8 mouse cellular contexts compared by ENCODE assay signal in genomic region chr5:96998566-96998907, GRCm38 (mm10). TPM values are rescaled to one million over a fixed set of nuclear protein-coding genes. Genes with fewer than 3 reads are reported as not detected.
DNase-seq lines count a peak whose midpoint lies in the region; ATAC-seq and TF ChIP-seq lines count a peak whose summit lies in the region.

No protein-coding gene starts in this region.

- intact Hi-C loops in heart, postnatal 25 days (cut with DNase I): loop anchor here (5.0 kb wide), 3 partner anchors 76 to 114 kb away; partner anchors contain the start of gene Paqr3

- H3K9ac ChIP-seq in heart, embryonic 13.5 days: peak overlapping the region; percentile 93
- H3K9ac ChIP-seq in ES-E14 (ENCODE audit: insufficient read depth, low read depth, low read length, poor library complexity, severe bottlenecking): no peak overlapping the region
- peak overlapping the region; percentile 74; the same call in 1 of the 2 replicates for H3K9ac ChIP-seq in forebrain, postnatal 0 days

- H3K27ac ChIP-seq in heart, embryonic 13.5 days (replicated peaks): peak overlapping the region; percentile 92; the same call in 1 of the 2 replicates
- H3K27ac ChIP-seq in ES-E14 (ENCODE audit: insufficient read depth, low read depth, low read length, poor library complexity, severe bottlenecking): no peak overlapping the region
- H3K27ac ChIP-seq in forebrain, postnatal 0 days (ENCODE audit: low read depth, low read length): no peak overlapping the region; the same call in 1 of the 2 replicates
- peak overlapping the region; percentile 93; the same call in 1 of the 2 replicates for H3K27ac ChIP-seq in midbrain, embryonic 10.5 days (replicated peaks)

- no peaks in the 10 kb centered on the region for H3K9me3 ChIP-seq in heart, embryonic 13.5 days
- H3K9me3 ChIP-seq in ES-E14 (ENCODE audit: control insufficient read depth, insufficient read depth, low read depth, low read length): no peaks in the 10 kb centered on the region
- H3K9me3 ChIP-seq in forebrain, postnatal 0 days (ENCODE audit: low read length): no peaks in the 10 kb centered on the region
- H3K9me3 ChIP-seq in midbrain, embryonic 10.5 days (replicated peaks): no peaks in the 10 kb centered on the region

- in situ Hi-C loops in ES-E14 (cut with MboI; ENCODE audit: low sequenced_read_pairs in 2 of 2, unreplicated experiment in 2 of 2): no loop called here

- WGBS in heart, embryonic 13.5 days: 10% methylated on average over 6 of the region's 6 CpGs
- WGBS in forebrain, postnatal 0 days: 8% methylated on average over 6 of the region's 6 CpGs
- 21% methylated on average over 6 of the region's 6 CpGs for WGBS in midbrain, embryonic 10.5 days

- no peaks in the 10 kb centered on the region for H3K36me3 ChIP-seq in heart, embryonic 13.5 days
- no peaks in the 10 kb centered on the region for H3K36me3 ChIP-seq in ES-E14 (ENCODE audit: control insufficient read depth, insufficient read depth, low read length, poor library complexity, severe bottlenecking)
- H3K36me3 ChIP-seq in forebrain, postnatal 0 days (ENCODE audit: insufficient read depth): no peaks in the 10 kb centered on the region
- H3K36me3 ChIP-seq in midbrain, embryonic 10.5 days: no peaks in the 10 kb centered on the region

- no peak for DNase-seq in heart, postnatal 25 days (ENCODE audit: low spot score)
- no peak for DNase-seq in ES-E14 (ENCODE audit: low read depth, low spot score)
- no peak for DNase-seq in forebrain, postnatal 0 days
- DNase-seq in midbrain, embryonic 10.5 days (ENCODE audit: low spot score): no peak
- no peak for DNase-seq in spleen, postnatal 4 days (ENCODE audit: low spot score in 2 of 2)
- DNase-seq in adrenal gland, postnatal 10 days: no peak

- peaks cover 46% of the 10 kb centered on the region for H3K4me1 ChIP-seq in heart, embryonic 13.5 days
- H3K4me1 ChIP-seq in ES-E14 (ENCODE audit: control insufficient read depth in 2 of 2, insufficient read depth in 2 of 2, low read length in 2 of 2, poor library complexity in 1 of 2): 0 out of 4 replicates have a peak, but pooled peaks cover 0 to 2% of the 10 kb centered on the region in 2 experiments
- H3K4me1 ChIP-seq in forebrain, postnatal 0 days (ENCODE audit: insufficient read depth): peaks cover 8% of the 10 kb centered on the region
- H3K4me1 ChIP-seq in midbrain, embryonic 10.5 days: peaks cover 31% of the 10 kb centered on the region

- no peak for TF ChIP-seq CTCF in forebrain, postnatal 0 days (IDR thresholded peaks at IDR 0.05; ENCODE audit: low read depth)

- H3K27me3 ChIP-seq in heart, embryonic 13.5 days (replicated peaks): 0 out of 2 replicates have a peak, but pooled peaks cover 4% of the 10 kb centered on the region
- no peaks in the 10 kb centered on the region for H3K27me3 ChIP-seq in forebrain, postnatal 0 days (ENCODE audit: insufficient read depth, low read length)
- H3K27me3 ChIP-seq in midbrain, embryonic 10.5 days (ENCODE audit: low read depth, poor library complexity, severe bottlenecking): peaks cover 6% of the 10 kb centered on the region; the same call in 1 of the 2 replicates

- peak overlapping the region; percentile 90 for H3K4me2 ChIP-seq in heart, embryonic 13.5 days
- H3K4me2 ChIP-seq in forebrain, postnatal 0 days (ENCODE audit: low read depth): peak overlapping the region; percentile 90

- ATAC-seq in heart, embryonic 13.5 days (ENCODE audit: extremely low read depth, insufficient number of reproducible peaks, low FRiP score, low TSS enrichment): no peak
- ATAC-seq in forebrain, postnatal 0 days: no peak
- ATAC-seq in CD4-positive, CD25-positive, alpha-beta regulatory T cell, adult 4 months: no peak

- H3K4me3 ChIP-seq in heart, embryonic 13.5 days: peak overlapping the region; percentile 76
- peak overlapping the region; percentile 68 to 94 for H3K4me3 ChIP-seq in ES-E14 (ENCODE audit: insufficient read depth in 1 of 2, low read depth in 1 of 2, low read length in 2 of 2, poor library complexity in 1 of 2, severe bottlenecking in 1 of 2)
- H3K4me3 ChIP-seq in forebrain, postnatal 0 days (ENCODE audit: low read depth, low read length): peak overlapping the region; percentile 88
- H3K4me3 ChIP-seq in midbrain, embryonic 10.5 days: peak overlapping the region; percentile 93

TF ChIP-seq in ES-E14, 5 proteins besides CTCF, POLR2A, EP300 and RAD21:
- TF ChIP-seq CHD2 (IDR thresholded peaks at IDR 0.05; ENCODE audit: low read depth, low read length): no peak
- no peak for TF ChIP-seq ZC3H11A (IDR thresholded peaks at IDR 0.05; ENCODE audit: borderline replicate concordance, low read depth, low read length)

RNA-seq across cellular contexts. Expression of gene Bmp2k, which starts 1.0 kb away (rescaled TPM):
- polyA plus RNA-seq in heart, embryonic 13.5 days (2015; fragmentation: Nextera tagmentation; extraction: Ambion mirVana): 5.8 and 6.5 TPM in 2 replicates
- 10 to 100 TPM in 1 of 2 experiments, 1 to 10 TPM in 1; 8.4 to 10.4 TPM for total RNA-seq in heart, postnatal 25 days (2021)
- total RNA-seq in ES-E14 (2012; rRNA removed): 4.7 and 7.1 TPM in 2 replicates
- 13.8 and 17.9 TPM in 2 replicates for total RNA-seq in forebrain, postnatal 0 days (2014; rRNA removed)
- polyA plus RNA-seq in forebrain, postnatal 0 days (2015; fragmentation: Nextera tagmentation; extraction: Ambion mirVana): 5.8 and 7.1 TPM in 2 replicates
- polyA plus RNA-seq in midbrain, embryonic 10.5 days (2016; fragmentation: Nextera tagmentation; extraction: Ambion mirVana): 8.9 and 9.2 TPM in 2 replicates
- polyA plus RNA-seq in CD4-positive, CD25-positive, alpha-beta regulatory T cell, adult 4 months (2017; shearing (Covaris generic)): 10 to 100 TPM; 17.8 to 25.5 TPM
- total RNA-seq in adrenal gland, postnatal 10 days (2021): 10 to 100 TPM; 22.3 to 24.7 TPM

Comparison
In these comparisons a context has a peak if more than half of its experiments do, and no peak if none do; other contexts are left out.
1. H3K27ac ChIP-seq: peak in heart, embryonic 13.5 days (single experiment) and midbrain, embryonic 10.5 days (single experiment); none in ES-E14 (single experiment) and forebrain, postnatal 0 days (single experiment).
2. Peak in every context shown above with its lines, with median percentiles within 50 percentile points of each other: H3K4me3 ChIP-seq.